Mouse (Mus musculus) thymus, adult 18-20 months (tissue): Measurements from ENCODE around the gene Cfb.
"Not testable (repeated sequence)": the region's sequence is repeated elsewhere in the genome, so short reads cannot be mapped to it uniquely, and the experiment has no call there.

Experiments used
- DNase-seq, 2 experiments: peaks; one replicate each; pipeline ENCODE4 v3.0.0; 2022; ENCODE audit warnings: mixed read lengths in 2 of 2

The Cfb gene

GRCm38 (mm10) chr17:34862416-34863081 lies at the start of gene Cfb:
Gene Cfb (minus strand): TSS chr17:34862518.
- DNase-seq: no peak

GRCm38 (mm10) chr17:34911945-34912351 lies 49.6 kb upstream of the Cfb start:
- peak; percentile 57 to 69 for DNase-seq

GRCm38 (mm10) chr17:34910982-34911381 lies 48.7 kb upstream of the Cfb start:
- no peak for DNase-seq

GRCm38 (mm10) chr17:34902895-34903294 lies 40.6 kb upstream of the Cfb start:
- no peak for DNase-seq

- not testable (repeated sequence) for DNase-seq
Measured at GRCm38 (mm10) chr17:34901948-34902347, 39.6 kb upstream of the Cfb start.

- not testable (repeated sequence) for DNase-seq
Measured at GRCm38 (mm10) chr17:34900826-34901225, 38.5 kb upstream of the Cfb start.

- DNase-seq: no peak
Measured at GRCm38 (mm10) chr17:34899890-34900243, 37.5 kb upstream of the Cfb start.

GRCm38 (mm10) chr17:34899053-34899889 lies 37.0 kb upstream of the Cfb start:
- DNase-seq: peak; percentile 56

- no peak for DNase-seq
Measured at GRCm38 (mm10) chr17:34898706-34899052, 36.4 kb upstream of the Cfb start.

GRCm38 (mm10) chr17:34898160-34898586 lies 35.9 kb upstream of the Cfb start, which contains the start of the genes C2 and Ehmt2:
Gene C2 (minus strand): TSS chr17:34898265.
Gene Ehmt2 (plus strand): TSS chr17:34898469.
- DNase-seq: peak; percentile 63 to 68

- DNase-seq: no peak
Measured at GRCm38 (mm10) chr17:34897373-34898159, 35.2 kb upstream of the Cfb start.

GRCm38 (mm10) chr17:34896366-34896765 lies 34.0 kb upstream of the Cfb start:
- DNase-seq: no peak

GRCm38 (mm10) chr17:34895724-34896123 lies 33.4 kb upstream of the Cfb start:
- DNase-seq: no peak

- peak; percentile 38 to 56 for DNase-seq
Measured at GRCm38 (mm10) chr17:34894801-34895530, 32.6 kb upstream of the Cfb start.

- peak; percentile 82 to 84 for DNase-seq
Measured at GRCm38 (mm10) chr17:34894074-34894597, 31.8 kb upstream of the Cfb start.

- DNase-seq: no peak
Measured at GRCm38 (mm10) chr17:34893072-34893824, 30.9 kb upstream of the Cfb start.

- DNase-seq: no peak
Measured at GRCm38 (mm10) chr17:34891377-34891776, 29.1 kb upstream of the Cfb start.

- no peak for DNase-seq
Measured at GRCm38 (mm10) chr17:34890074-34890743, 27.9 kb upstream of the Cfb start.

- DNase-seq: no peak
Measured at GRCm38 (mm10) chr17:34887942-34888341, 25.6 kb upstream of the Cfb start.

- no peak for DNase-seq
Measured at GRCm38 (mm10) chr17:34885615-34886014, 23.3 kb upstream of the Cfb start.

- no peak for DNase-seq
Measured at GRCm38 (mm10) chr17:34884704-34885103, 22.4 kb upstream of the Cfb start.
